Mouse (Mus musculus): ENCODE data around the gene Dapk2. TPM values are rescaled to one million over a fixed set of nuclear protein-coding genes. Genes with fewer than 3 reads are reported as not detected.

Gene Dapk2
- polyA plus RNA-seq, 2 experiments = 11.7 to 25.2 TPM

DNA sequence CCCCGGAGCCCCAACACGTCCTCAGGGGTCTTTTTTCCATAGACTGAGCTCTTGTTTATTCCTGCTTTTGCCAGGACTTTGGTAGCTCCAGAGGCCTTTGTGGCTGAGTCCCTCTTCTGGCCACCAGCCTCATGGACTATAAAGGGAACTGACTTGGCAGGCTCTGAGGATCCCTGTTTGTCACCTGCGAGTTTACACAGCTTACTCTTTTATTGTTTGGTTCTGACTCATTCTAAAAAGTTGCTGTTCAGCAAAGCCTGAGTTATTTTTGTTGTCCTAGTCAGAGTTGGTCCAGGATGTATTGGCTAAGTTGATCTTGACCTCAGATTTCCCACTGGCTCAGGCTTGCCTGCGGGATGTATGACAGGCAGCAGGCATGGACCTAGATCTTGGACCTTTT is 112.0 kb downstream of the Dapk2 start:
- TF ChIP-seq EP300 (IDR thresholded peaks at IDR 0.05; ENCODE audit: low read depth) (no peak), CTCF (IDR thresholded peaks at IDR 0.05; ENCODE audit: low read depth) (no peak)
- no peak overlapping the region for H3K4me2 ChIP-seq (ENCODE audit: low read depth)
- no peaks in the 10 kb centered on the region for H3K36me3 ChIP-seq (replicated peaks; ENCODE audit: control insufficient read depth, insufficient read depth, low read depth)
- no peak overlapping the region for H3K4me3 ChIP-seq (ENCODE audit: insufficient read depth in 1 of 2, low read depth in 2 of 2, low read length in 2 of 2)
- no peak overlapping the region for H3K27ac ChIP-seq
- 70% methylated on average over 4 of the region's 4 CpGs for WGBS (ENCODE audit: insufficient replicate concordance)
- peaks cover 0 to 3% of the 10 kb centered on the region in 2 experiments; a peak in 2 of 4 replicates for H3K4me1 ChIP-seq (replicated peaks; ENCODE audit: control insufficient read depth in 2 of 2, insufficient read depth in 2 of 2, low read length in 1 of 2)
- H3K9ac ChIP-seq (replicated peaks) = no peak overlapping the region
- no peak for DNase-seq (ENCODE audit: low read depth in 3 of 3, low spot score in 3 of 3)
- ATAC-seq (ENCODE audit: insufficient read depth) = no peak
- H3K27me3 ChIP-seq (ENCODE audit: control insufficient read depth, insufficient read depth, low read length) = no peaks in the 10 kb centered on the region; the same call in 1 of the 2 replicates
- H3K9me3 ChIP-seq (ENCODE audit: control insufficient read depth, low read length) = no peaks in the 10 kb centered on the region

DNA sequence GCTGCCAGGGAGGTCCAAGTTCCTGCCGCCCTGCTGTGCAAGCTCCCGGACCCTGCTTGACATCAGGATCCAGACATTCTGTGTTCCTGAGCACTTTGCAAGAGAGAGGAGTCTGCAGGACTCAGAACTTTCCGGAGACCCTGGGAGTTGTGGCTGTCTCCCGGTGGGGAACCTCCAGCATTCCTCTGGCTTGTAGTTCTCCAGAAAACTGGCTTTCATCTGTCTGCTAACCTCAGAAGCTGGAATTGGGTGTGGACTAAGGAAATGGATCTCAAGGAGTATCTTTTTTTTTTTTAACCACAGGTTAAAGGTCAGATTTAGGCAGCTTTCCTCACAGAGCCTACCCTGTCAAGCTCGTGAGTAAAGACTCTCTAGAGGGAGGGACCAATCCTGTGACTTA is 113.7 kb downstream of the Dapk2 start:
- Histone ChIP-seq H3K9ac (replicated peaks) (no peak overlapping the region), H3K9me3 (ENCODE audit: control insufficient read depth, low read length) (no peaks in the 10 kb centered on the region), H3K4me3 (ENCODE audit: insufficient read depth in 1 of 2, low read depth in 2 of 2, low read length in 2 of 2) (no peak overlapping the region), H3K36me3 (replicated peaks; ENCODE audit: control insufficient read depth, insufficient read depth, low read depth) (no peaks in the 10 kb centered on the region), H3K27me3 (ENCODE audit: control insufficient read depth, insufficient read depth, low read length) (no peaks in the 10 kb centered on the region; the same call in 1 of the 2 replicates), H3K4me2 (ENCODE audit: low read depth) (no peak overlapping the region), H3K4me1 (replicated peaks; ENCODE audit: control insufficient read depth in 2 of 2, insufficient read depth in 2 of 2, low read length in 1 of 2) (peaks cover 6 to 18% of the 10 kb centered on the region in 2 experiments), H3K27ac (no peak overlapping the region)
- no peak for DNase-seq (ENCODE audit: low read depth in 3 of 3, low spot score in 3 of 3)
- no peak for TF ChIP-seq CTCF (IDR thresholded peaks at IDR 0.05; ENCODE audit: low read depth)
- no peak for TF ChIP-seq EP300 (IDR thresholded peaks at IDR 0.05; ENCODE audit: low read depth)
- 64% methylated on average over 5 of the region's 5 CpGs for WGBS (ENCODE audit: insufficient replicate concordance)
- no peak for ATAC-seq (ENCODE audit: insufficient read depth)

DNA sequence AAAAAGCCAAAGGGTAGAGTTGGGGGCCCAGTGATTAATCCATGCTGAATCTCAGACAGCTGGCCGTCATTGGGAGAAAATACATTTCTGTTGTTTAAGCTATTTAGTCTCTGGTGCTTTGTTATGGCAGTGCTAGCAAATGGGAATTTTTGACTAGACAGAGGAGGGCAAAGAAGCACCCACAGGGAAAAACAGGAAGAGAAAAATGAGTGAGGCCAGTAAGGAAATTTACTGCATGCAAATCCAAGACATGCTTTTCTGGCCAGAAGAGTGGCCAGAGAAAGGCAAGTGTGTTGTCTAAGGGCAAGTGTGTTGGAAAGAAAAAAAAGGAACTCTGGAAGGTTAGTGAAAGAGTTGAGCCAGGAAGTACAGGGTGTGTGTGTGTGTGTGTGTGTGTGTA is 115.6 kb downstream of the Dapk2 start:
- DNase-seq (ENCODE audit: low read depth in 3 of 3, low spot score in 3 of 3) = no peak
- no peak for ATAC-seq (ENCODE audit: insufficient read depth)
- H3K4me1 ChIP-seq (replicated peaks; ENCODE audit: control insufficient read depth in 2 of 2, insufficient read depth in 2 of 2, low read length in 1 of 2) = peaks cover 10 to 27% of the 10 kb centered on the region in 2 experiments
- no peak overlapping the region for H3K4me3 ChIP-seq (ENCODE audit: insufficient read depth in 1 of 2, low read depth in 2 of 2, low read length in 2 of 2)
- H3K9me3 ChIP-seq (ENCODE audit: control insufficient read depth, low read length) = no peaks in the 10 kb centered on the region
- 71% methylated on average over 1 of the region's 1 CpGs for WGBS (ENCODE audit: insufficient replicate concordance)
- H3K27me3 ChIP-seq (ENCODE audit: control insufficient read depth, insufficient read depth, low read length) = no peaks in the 10 kb centered on the region; the same call in 1 of the 2 replicates
- H3K36me3 ChIP-seq (replicated peaks; ENCODE audit: control insufficient read depth, insufficient read depth, low read depth) = no peaks in the 10 kb centered on the region
- no peak overlapping the region for H3K27ac ChIP-seq
- H3K9ac ChIP-seq (replicated peaks) = no peak overlapping the region
- H3K4me2 ChIP-seq (ENCODE audit: low read depth) = no peak overlapping the region
- no peak for TF ChIP-seq CTCF (IDR thresholded peaks at IDR 0.05; ENCODE audit: low read depth)
- TF ChIP-seq EP300 (IDR thresholded peaks at IDR 0.05; ENCODE audit: low read depth) = no peak

DNA sequence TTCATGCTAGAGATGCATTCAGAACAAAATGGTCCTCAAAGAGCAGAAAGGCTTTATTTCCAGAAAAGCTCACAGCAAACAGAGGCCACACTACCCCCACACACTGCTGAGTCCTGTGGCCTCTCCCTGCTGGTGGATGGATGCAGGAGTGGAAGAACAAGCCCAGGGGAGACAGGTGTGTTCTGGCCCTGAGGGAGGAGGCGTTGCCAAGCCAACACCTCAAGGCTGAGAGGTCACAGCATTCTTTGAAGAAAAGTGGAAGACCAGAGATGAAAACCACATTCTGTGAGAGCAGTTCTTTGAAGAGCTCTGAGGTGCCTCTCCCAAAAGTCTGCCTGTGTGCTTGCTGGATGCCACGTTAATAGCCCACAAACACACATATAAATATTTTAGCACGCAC is 116.6 kb downstream of the Dapk2 start:
- Histone ChIP-seq H3K9me3 (ENCODE audit: control insufficient read depth, low read length) (no peaks in the 10 kb centered on the region), H3K9ac (replicated peaks) (no peak overlapping the region), H3K27me3 (ENCODE audit: control insufficient read depth, insufficient read depth, low read length) (no peaks in the 10 kb centered on the region; the same call in 1 of the 2 replicates), H3K36me3 (replicated peaks; ENCODE audit: control insufficient read depth, insufficient read depth, low read depth) (no peaks in the 10 kb centered on the region), H3K4me2 (ENCODE audit: low read depth) (no peak overlapping the region), H3K4me3 (ENCODE audit: insufficient read depth in 1 of 2, low read depth in 2 of 2, low read length in 2 of 2) (no peak overlapping the region), H3K27ac (no peak overlapping the region), H3K4me1 (replicated peaks; ENCODE audit: control insufficient read depth in 2 of 2, insufficient read depth in 2 of 2, low read length in 1 of 2) (peaks cover 10 to 27% of the 10 kb centered on the region in 2 experiments)
- WGBS (ENCODE audit: insufficient replicate concordance) = 60% methylated on average over 3 of the region's 3 CpGs
- DNase-seq (ENCODE audit: low read depth in 3 of 3, low spot score in 3 of 3) (no peak), ATAC-seq (ENCODE audit: insufficient read depth) (no peak)
- no peak for TF ChIP-seq CTCF (IDR thresholded peaks at IDR 0.05; ENCODE audit: low read depth)
- no peak for TF ChIP-seq EP300 (IDR thresholded peaks at IDR 0.05; ENCODE audit: low read depth)

DNA sequence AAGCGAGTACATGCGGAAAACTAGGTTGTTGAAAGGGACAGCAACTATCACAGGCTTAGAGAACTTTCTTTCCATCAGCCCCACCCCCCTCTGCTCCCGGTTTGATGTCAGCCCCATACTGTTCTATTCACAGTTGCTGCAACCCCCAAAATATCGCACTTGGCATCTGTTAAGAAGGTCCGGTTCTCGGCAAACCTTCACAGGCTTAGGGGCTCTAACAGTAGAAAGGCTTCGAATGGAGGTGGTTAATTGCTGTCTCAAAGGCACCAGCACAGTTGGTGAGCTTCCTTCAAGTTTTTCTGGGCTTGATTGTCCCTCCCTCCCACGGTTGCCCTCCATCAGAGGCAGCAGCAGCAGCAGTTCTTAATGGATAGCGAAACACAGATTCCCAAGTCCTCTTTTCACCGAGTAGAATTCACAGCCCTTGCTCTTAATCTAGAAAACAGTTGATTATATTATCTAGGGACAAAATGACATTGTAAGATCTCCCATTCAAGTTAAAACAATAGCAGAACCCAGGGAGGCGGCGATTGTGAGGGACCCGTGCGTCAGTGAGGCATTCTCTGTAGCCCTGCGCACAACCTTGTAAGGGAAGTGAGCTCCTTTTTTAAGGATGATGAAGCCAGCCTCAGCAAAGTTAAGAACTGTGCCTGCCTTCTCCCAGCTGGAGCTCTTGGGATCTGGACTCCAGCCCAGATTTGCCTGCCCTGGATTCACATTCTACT is 117.4 kb downstream of the Dapk2 start:
- Histone ChIP-seq H3K9me3 (ENCODE audit: control insufficient read depth, low read length) (no peaks in the 10 kb centered on the region), H3K4me2 (ENCODE audit: low read depth) (peak overlapping the region; percentile 38), H3K36me3 (replicated peaks; ENCODE audit: control insufficient read depth, insufficient read depth, low read depth) (no peaks in the 10 kb centered on the region), H3K9ac (replicated peaks) (no peak overlapping the region), H3K4me1 (replicated peaks; ENCODE audit: control insufficient read depth in 2 of 2, insufficient read depth in 2 of 2, low read length in 1 of 2) (peaks cover 10 to 27% of the 10 kb centered on the region in 2 experiments), H3K27me3 (ENCODE audit: control insufficient read depth, insufficient read depth, low read length) (no peaks in the 10 kb centered on the region; the same call in 1 of the 2 replicates), H3K4me3 (ENCODE audit: insufficient read depth in 1 of 2, low read depth in 2 of 2, low read length in 2 of 2) (no peak overlapping the region), H3K27ac (no peak overlapping the region)
- DNase-seq (ENCODE audit: low read depth in 3 of 3, low spot score in 3 of 3) (no peak), ATAC-seq (ENCODE audit: insufficient read depth) (no peak)
- WGBS (ENCODE audit: insufficient replicate concordance) = 11% methylated on average over 15 of the region's 15 CpGs
- TF ChIP-seq EP300 (IDR thresholded peaks at IDR 0.05; ENCODE audit: low read depth) (no peak), CTCF (IDR thresholded peaks at IDR 0.05; ENCODE audit: low read depth) (no peak)

All from liver, embryonic 14.5 days (tissue).